Mouse (Mus musculus) testis, adult 2 months (tissue): Measurements from ENCODE around the gene Etl4. TPM values are rescaled to one million over a fixed set of nuclear protein-coding genes. Genes with fewer than 3 reads are reported as not detected.

Source experiments
- H3K27ac ChIP-seq: fragments of 200-500 bp; 2 replicates; pipeline ENCODE4 v1.5.1; 2012; ENCODE audit warnings: low read depth, low read length; ENCODE audit not compliant: control insufficient read depth, insufficient read depth
- H3K27me3 ChIP-seq: fragments of 200-500 bp; 2 replicates; pipeline ENCODE4 v1.6.1; 2012; ENCODE audit warnings: mild to moderate bottlenecking, low read length, moderate library complexity; ENCODE audit not compliant: control insufficient read depth, insufficient read depth
- H3K36me3 ChIP-seq: fragments of 200-500 bp; 2 replicates; pipeline ENCODE4 v1.6.1; 2012; ENCODE audit warnings: mild to moderate bottlenecking, low read length; ENCODE audit not compliant: control insufficient read depth, insufficient read depth
- H3K4me1 ChIP-seq: fragments of 200-500 bp; 2 replicates; pipeline ENCODE4 v1.6.1; 2012; ENCODE audit warnings: low read length; ENCODE audit not compliant: control insufficient read depth, insufficient read depth
- H3K4me3 ChIP-seq: fragments of 200-500 bp; 2 replicates; pipeline ENCODE4 v1.5.1; 2012; ENCODE audit warnings: low read depth, mild to moderate bottlenecking, low read length, moderate library complexity, mixed read lengths; ENCODE audit not compliant: control insufficient read depth
- CTCF ChIP-seq: fragments of 200-500 bp; IDR thresholded peaks from 2 replicates; pipeline ENCODE4 v1.5.1; 2012; ENCODE audit warnings: low read depth, mild to moderate bottlenecking, inconsistent platforms, low read length, moderate library complexity; ENCODE audit not compliant: control insufficient read depth, insufficient read depth, insufficient replicate concordance
- POLR2A ChIP-seq: fragments of 200-500 bp; IDR thresholded peaks from 2 replicates; pipeline ENCODE4 v1.6.1; 2012; ENCODE audit warnings: low read depth, mild to moderate bottlenecking, inconsistent platforms, low read length, moderate library complexity; ENCODE audit not compliant: control insufficient read depth
- polyA plus RNA-seq: library from polyadenylated mRNA; depleted of rRNA; stranded (reverse); fragments of >200 nt; gene quantifications from 2 replicates; pipeline ENCODE4 v1.2.3, GENCODE M21; 2012

Etl4 gene
- polyA plus RNA-seq, 1 experiment = 16.3 TPM

DNA sequence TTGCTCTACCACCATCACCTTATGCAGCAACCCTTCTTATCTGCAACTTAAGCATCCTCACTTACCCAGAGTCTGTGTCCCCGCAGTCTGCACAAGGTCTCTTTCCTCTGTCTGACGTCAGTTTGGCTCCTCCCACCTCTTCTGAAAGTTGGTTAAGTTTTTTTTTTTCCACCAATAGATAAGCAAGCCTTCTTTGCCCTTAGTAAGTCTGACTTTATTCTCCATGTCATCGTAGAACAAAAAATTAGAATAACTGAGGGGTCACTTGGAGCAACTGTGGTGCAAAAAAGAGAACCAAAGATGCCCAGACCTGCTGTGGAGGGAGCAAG is 599.1 kb downstream of the Etl4 start:
- TF ChIP-seq CTCF = no peak
- no peak for TF ChIP-seq POLR2A
- Histone ChIP-seq H3K4me1 (no peaks in the 10 kb centered on the region), H3K27me3 (no peaks in the 10 kb centered on the region), H3K4me3 (no peak overlapping the region), H3K27ac (no peak overlapping the region), H3K36me3 (no peaks in the 10 kb centered on the region)

GRCm38 (mm10) chr2:20510061-20510460 is 600.5 kb downstream of the Etl4 start:
- H3K27me3 ChIP-seq = no peaks in the 10 kb centered on the region
- no peak overlapping the region for H3K4me3 ChIP-seq
- H3K36me3 ChIP-seq = no peaks in the 10 kb centered on the region
- no peak overlapping the region for H3K27ac ChIP-seq
- H3K4me1 ChIP-seq = no peaks in the 10 kb centered on the region
- TF ChIP-seq CTCF (no peak), POLR2A (no peak)

DNA sequence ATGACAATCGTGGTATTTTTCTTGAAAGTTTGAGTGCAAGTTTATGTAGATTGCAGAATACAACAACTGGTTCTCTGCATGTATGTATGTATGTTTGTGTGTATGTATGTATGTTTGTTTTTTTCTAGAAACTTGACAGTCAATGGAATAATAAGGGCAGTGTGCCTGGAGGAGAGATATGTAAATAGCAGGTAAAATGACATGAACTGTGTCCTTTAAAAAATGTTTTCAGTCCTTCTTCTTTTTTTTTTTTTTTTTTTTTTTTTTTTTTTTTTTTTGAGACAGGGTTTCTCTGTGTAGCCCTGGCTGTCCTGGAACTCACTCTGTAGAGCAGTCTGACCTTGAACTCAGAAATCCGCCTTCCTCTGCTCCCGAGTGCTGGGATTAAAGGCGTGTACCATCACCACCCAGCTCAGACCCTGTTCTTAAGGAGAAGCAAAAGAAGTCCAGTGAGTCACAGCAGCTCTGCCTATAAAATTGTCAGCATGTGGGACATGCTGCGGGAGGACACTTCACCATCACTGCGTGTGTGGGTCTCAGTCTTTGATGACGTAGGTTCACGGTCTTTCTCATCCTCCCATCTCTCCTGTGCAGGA is 606.8 kb downstream of the Etl4 start:
- TF ChIP-seq POLR2A = no peak
- TF ChIP-seq CTCF = no peak
- no peaks in the 10 kb centered on the region for H3K36me3 ChIP-seq
- no peak overlapping the region for H3K4me3 ChIP-seq
- H3K27ac ChIP-seq = no peak overlapping the region
- H3K4me1 ChIP-seq = peaks cover 6% of the 10 kb centered on the region
- no peaks in the 10 kb centered on the region for H3K27me3 ChIP-seq

DNA sequence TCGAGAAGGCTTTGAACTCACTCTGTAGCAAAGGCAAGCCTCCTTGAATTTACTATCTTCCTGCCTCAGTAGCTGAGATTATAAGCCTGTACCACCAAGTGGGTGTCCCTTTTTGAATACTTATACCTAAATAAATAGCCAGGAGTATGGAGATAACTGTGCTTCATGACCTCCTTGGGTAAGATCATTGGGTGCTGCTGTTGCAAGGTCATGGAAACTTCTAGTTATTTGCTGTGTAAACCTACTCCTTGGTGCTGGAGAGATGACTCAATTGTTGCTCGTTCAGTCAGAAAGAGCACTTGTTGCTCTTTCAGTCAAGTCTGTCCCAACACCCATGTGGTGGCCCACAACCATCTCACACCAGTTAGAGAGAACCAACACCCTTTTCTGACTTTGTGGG is 608.3 kb downstream of the Etl4 start:
- H3K27ac ChIP-seq = no peak overlapping the region
- H3K36me3 ChIP-seq = no peaks in the 10 kb centered on the region
- H3K4me3 ChIP-seq = no peak overlapping the region
- H3K4me1 ChIP-seq = peaks cover 9% of the 10 kb centered on the region
- TF ChIP-seq POLR2A (no peak), CTCF (no peak)
- H3K27me3 ChIP-seq = no peaks in the 10 kb centered on the region

GRCm38 (mm10) chr2:20518506-20518905 is 608.9 kb downstream of the Etl4 start:
- H3K27ac ChIP-seq = no peak overlapping the region
- H3K4me1 ChIP-seq = peaks cover 9% of the 10 kb centered on the region
- TF ChIP-seq CTCF = no peak
- TF ChIP-seq POLR2A = no peak
- H3K4me3 ChIP-seq = no peak overlapping the region
- no peaks in the 10 kb centered on the region for H3K36me3 ChIP-seq
- H3K27me3 ChIP-seq = no peaks in the 10 kb centered on the region

GRCm38 (mm10) chr2:20519447-20520098 is 610.0 kb downstream of the Etl4 start:
- H3K4me3 ChIP-seq = peak overlapping the region; percentile 46
- no peaks in the 10 kb centered on the region for H3K36me3 ChIP-seq
- no peaks in the 10 kb centered on the region for H3K27me3 ChIP-seq
- H3K4me1 ChIP-seq = peaks cover 9% of the 10 kb centered on the region
- H3K27ac ChIP-seq = no peak overlapping the region
- no peak for TF ChIP-seq CTCF
- no peak for TF ChIP-seq POLR2A

GRCm38 (mm10) chr2:20520099-20520475 is 610.5 kb downstream of the Etl4 start:
- Histone ChIP-seq H3K27ac (no peak overlapping the region), H3K4me3 (peak overlapping the region; percentile 46), H3K36me3 (no peaks in the 10 kb centered on the region), H3K27me3 (no peaks in the 10 kb centered on the region), H3K4me1 (peaks cover 9% of the 10 kb centered on the region)
- TF ChIP-seq CTCF (no peak), POLR2A (no peak)
